Mouse (Mus musculus): ENCODE results near the gene Glb1. TPM values are rescaled to one million over a fixed set of nuclear protein-coding genes. Genes with fewer than 3 reads are reported as not detected.
"Not testable (repeated sequence)": the region's sequence is repeated elsewhere in the genome, so short reads cannot be mapped to it uniquely, and the experiment has no call there.

The Glb1 gene
- 59.8 and 71.4 TPM in 2 replicates for polyA plus RNA-seq (2015; fragmentation: Nextera tagmentation; extraction: Ambion mirVana)

GRCm38 (mm10) chr9:114400949-114401684 lies at the start of gene Glb1, which contains the start of gene Tmppe:
Gene Glb1, plus strand, starts transcription at chr9:114401076.
Gene Tmppe, plus strand, starts transcription at chr9:114401105.
- H3K4me1 ChIP-seq = peaks cover 5% of the 10 kb centered on the region; the same call in 1 of the 2 replicates
- peaks cover 26% of the 10 kb centered on the region for H3K36me3 ChIP-seq
- peak within 1 kb of the TSS; percentile 80 for H3K4me2 ChIP-seq
- peak within 1 kb of the TSS; percentile 92 for H3K9ac ChIP-seq
- peak; percentile 95 for ATAC-seq (ENCODE audit: insufficient read depth, low FRiP score, low read depth)
- H3K27ac ChIP-seq = peak within 1 kb of the TSS; percentile 96
- H3K27me3 ChIP-seq (replicated peaks) = no peaks in the 10 kb centered on the region
- no peaks in the 10 kb centered on the region for H3K9me3 ChIP-seq
- under 1% methylated on average over 73 of the region's 73 CpGs for WGBS
- H3K4me3 ChIP-seq (replicated peaks) = peak within 1 kb of the TSS; percentile 95

GRCm38 (mm10) chr9:114367783-114368470 lies 32.9 kb upstream of the Glb1 start:
- H3K4me1 ChIP-seq = 0 out of 2 replicates have a peak, but pooled peaks cover 5% of the 10 kb centered on the region
- H3K9ac ChIP-seq = peak overlapping the region; percentile 16; the same call in 1 of the 2 replicates
- no peaks in the 10 kb centered on the region for H3K36me3 ChIP-seq
- WGBS = under 1% methylated on average over 48 of the region's 48 CpGs
- H3K4me2 ChIP-seq = peak overlapping the region; percentile 94
- no peak overlapping the region for H3K27ac ChIP-seq
- H3K27me3 ChIP-seq (replicated peaks) = no peaks in the 10 kb centered on the region
- ATAC-seq (ENCODE audit: insufficient read depth, low FRiP score, low read depth) = peak; percentile 86
- H3K9me3 ChIP-seq = no peaks in the 10 kb centered on the region
- peak overlapping the region; percentile 52 for H3K4me3 ChIP-seq (replicated peaks)

- no peaks in the 10 kb centered on the region for H3K36me3 ChIP-seq
- H3K9ac ChIP-seq = peak overlapping the region; percentile 16; the same call in 1 of the 2 replicates
- 13% methylated on average over 12 of the region's 12 CpGs for WGBS
- no peaks in the 10 kb centered on the region for H3K27me3 ChIP-seq (replicated peaks)
- H3K4me1 ChIP-seq = 0 out of 2 replicates have a peak, but pooled peaks cover 5% of the 10 kb centered on the region
- peak overlapping the region; percentile 94 for H3K4me2 ChIP-seq
- H3K9me3 ChIP-seq = no peaks in the 10 kb centered on the region
- H3K4me3 ChIP-seq (replicated peaks) = peak overlapping the region; percentile 52
- H3K27ac ChIP-seq = no peak overlapping the region
- ATAC-seq (ENCODE audit: insufficient read depth, low FRiP score, low read depth) = peak; percentile 23; the same call in 1 of the 2 replicates
Observed at GRCm38 (mm10) chr9:114368471-114368858, 32.4 kb upstream of the Glb1 start.

GRCm38 (mm10) chr9:114369389-114369788 lies 31.5 kb upstream of the Glb1 start:
- not testable (repeated sequence) for ATAC-seq (ENCODE audit: insufficient read depth, low FRiP score, low read depth); H3K4me3 ChIP-seq (replicated peaks); H3K4me2 ChIP-seq; H3K4me1 ChIP-seq; H3K27ac ChIP-seq; H3K9ac ChIP-seq; H3K9me3 ChIP-seq; H3K36me3 ChIP-seq; H3K27me3 ChIP-seq (replicated peaks)
- WGBS = 58% methylated on average over 5 of the region's 5 CpGs

GRCm38 (mm10) chr9:114371717-114372116 lies 29.2 kb upstream of the Glb1 start:
- ATAC-seq (ENCODE audit: insufficient read depth, low FRiP score, low read depth); H3K4me2 ChIP-seq; H3K27ac ChIP-seq; H3K9ac ChIP-seq; H3K36me3 ChIP-seq; H3K27me3 ChIP-seq (replicated peaks); H3K9me3 ChIP-seq; H3K4me3 ChIP-seq (replicated peaks); H3K4me1 ChIP-seq: not testable (repeated sequence)
- WGBS = 38% methylated on average over 5 of the region's 5 CpGs

GRCm38 (mm10) chr9:114375276-114375962 lies 25.5 kb upstream of the Glb1 start:
- H3K36me3 ChIP-seq = peaks cover 23% of the 10 kb centered on the region
- ATAC-seq (ENCODE audit: insufficient read depth, low FRiP score, low read depth) = no peak
- 83% methylated on average over 10 of the region's 10 CpGs for WGBS

GRCm38 (mm10) chr9:114377168-114377567 lies 23.7 kb upstream of the Glb1 start:
- H3K4me1 ChIP-seq = no peaks in the 10 kb centered on the region
- no peak overlapping the region for H3K9ac ChIP-seq
- H3K9me3 ChIP-seq = no peaks in the 10 kb centered on the region
- no peak for ATAC-seq (ENCODE audit: insufficient read depth, low FRiP score, low read depth)
- H3K4me3 ChIP-seq (replicated peaks) = no peak overlapping the region
- H3K27me3 ChIP-seq (replicated peaks) = no peaks in the 10 kb centered on the region
- H3K36me3 ChIP-seq = peaks cover 25% of the 10 kb centered on the region
- WGBS = 89% methylated on average over 10 of the region's 10 CpGs
- H3K4me2 ChIP-seq = no peak overlapping the region
- no peak overlapping the region for H3K27ac ChIP-seq

More at GRCm38 (mm10) chr9:114375276-114375962, 25.5 kb upstream of the Glb1 start:
- Histone ChIP-seq H3K4me1 (no peaks in the 10 kb centered on the region), H3K27ac (no peak overlapping the region), H3K4me2 (no peak overlapping the region), H3K27me3 (replicated peaks) (no peaks in the 10 kb centered on the region), H3K9me3 (no peaks in the 10 kb centered on the region), H3K9ac (no peak overlapping the region), H3K4me3 (replicated peaks) (no peak overlapping the region)

- H3K27me3 ChIP-seq (replicated peaks) = no peaks in the 10 kb centered on the region
- H3K4me2 ChIP-seq = no peak overlapping the region
- peak; percentile 31; the same call in 1 of the 2 replicates for ATAC-seq (ENCODE audit: insufficient read depth, low FRiP score, low read depth)
- no peak overlapping the region for H3K4me3 ChIP-seq (replicated peaks)
- H3K9ac ChIP-seq = no peak overlapping the region
- H3K36me3 ChIP-seq = peaks cover 43% of the 10 kb centered on the region
- H3K4me1 ChIP-seq = no peaks in the 10 kb centered on the region
- H3K27ac ChIP-seq = no peak overlapping the region
- WGBS = 70% methylated on average over 12 of the region's 12 CpGs
- no peaks in the 10 kb centered on the region for H3K9me3 ChIP-seq
Observed at GRCm38 (mm10) chr9:114379871-114380270, 21.0 kb upstream of the Glb1 start.

- H3K27ac ChIP-seq = no peak overlapping the region
- H3K4me3 ChIP-seq (replicated peaks) = no peak overlapping the region
- ATAC-seq (ENCODE audit: insufficient read depth, low FRiP score, low read depth) = no peak
- H3K27me3 ChIP-seq (replicated peaks) = no peaks in the 10 kb centered on the region
- no peaks in the 10 kb centered on the region for H3K4me1 ChIP-seq
- WGBS = 62% methylated on average over 17 of the region's 17 CpGs
- no peak overlapping the region for H3K4me2 ChIP-seq
- H3K9me3 ChIP-seq = no peaks in the 10 kb centered on the region
- H3K9ac ChIP-seq = no peak overlapping the region
- peaks cover 45% of the 10 kb centered on the region for H3K36me3 ChIP-seq
Observed at GRCm38 (mm10) chr9:114380881-114381733, 19.8 kb upstream of the Glb1 start.

GRCm38 (mm10) chr9:114382936-114383710 lies 17.8 kb upstream of the Glb1 start:
- no peak for ATAC-seq (ENCODE audit: insufficient read depth, low FRiP score, low read depth)
- 84% methylated on average over 17 of the region's 17 CpGs for WGBS

More at GRCm38 (mm10) chr9:114382936-114383710, 17.8 kb upstream of the Glb1 start:
- Histone ChIP-seq H3K27ac (no peak overlapping the region), H3K9me3 (no peaks in the 10 kb centered on the region), H3K9ac (no peak overlapping the region), H3K36me3 (peaks cover 37% of the 10 kb centered on the region; the same call in 1 of the 2 replicates), H3K4me2 (no peak overlapping the region), H3K27me3 (replicated peaks) (no peaks in the 10 kb centered on the region), H3K4me3 (replicated peaks) (no peak overlapping the region), H3K4me1 (0 out of 2 replicates have a peak, but pooled peaks cover 4% of the 10 kb centered on the region)

Data from stomach, embryonic 15.5 days (tissue).